Mouse (Mus musculus): ENCODE data around the gene Aldh3b3. TPM values are rescaled to one million over a fixed set of nuclear protein-coding genes. Genes with fewer than 3 reads are reported as not detected.

Aldh3b3 gene
- polyA plus RNA-seq (2012; rRNA removed) = 0.06 and 0.22 TPM in 2 replicates

DNA sequence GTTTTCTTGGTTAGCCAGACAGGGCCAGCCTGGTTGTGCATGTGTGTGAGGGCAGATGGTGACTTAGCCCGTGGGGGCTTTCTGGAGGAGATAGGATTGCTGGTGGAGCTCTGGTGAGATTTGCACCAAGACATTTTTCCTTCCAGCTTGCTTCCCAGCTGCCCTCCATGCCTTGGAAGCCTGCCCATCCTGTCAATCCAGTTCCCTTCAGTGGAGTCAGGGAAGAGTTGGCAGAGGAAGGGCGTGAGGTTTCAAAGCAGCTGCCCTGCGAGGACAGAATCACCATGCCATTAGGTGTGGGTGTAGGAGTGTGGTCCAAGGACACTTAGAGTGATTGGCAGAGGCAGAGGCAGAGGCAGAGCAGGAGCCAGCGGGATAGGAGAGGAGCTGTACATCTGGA is at the start of gene Aldh3b3:
Gene Aldh3b3, plus strand, starts transcription at position 176 of the 400 bp plus-strand sequence.

GRCm38 (mm10) chr19:3912337-3913204 is 45.9 kb upstream of the Aldh3b3 start, which contains the start of gene Ndufs8:
TSS of gene Ndufs8 (minus strand) at chr19:3912774.

GRCm38 (mm10) chr19:3929211-3929941 is 29.1 kb upstream of the Aldh3b3 start, which contains the start of gene Aldh3b1:
TSS of gene Aldh3b1 (minus strand) at chr19:3929808.

GRCm38 (mm10) chr19:3935032-3935895 is 23.2 kb upstream of the Aldh3b3 start, which contains the start of gene Unc93b1:
TSS of gene Unc93b1 (plus strand) at chr19:3935186.

DNA sequence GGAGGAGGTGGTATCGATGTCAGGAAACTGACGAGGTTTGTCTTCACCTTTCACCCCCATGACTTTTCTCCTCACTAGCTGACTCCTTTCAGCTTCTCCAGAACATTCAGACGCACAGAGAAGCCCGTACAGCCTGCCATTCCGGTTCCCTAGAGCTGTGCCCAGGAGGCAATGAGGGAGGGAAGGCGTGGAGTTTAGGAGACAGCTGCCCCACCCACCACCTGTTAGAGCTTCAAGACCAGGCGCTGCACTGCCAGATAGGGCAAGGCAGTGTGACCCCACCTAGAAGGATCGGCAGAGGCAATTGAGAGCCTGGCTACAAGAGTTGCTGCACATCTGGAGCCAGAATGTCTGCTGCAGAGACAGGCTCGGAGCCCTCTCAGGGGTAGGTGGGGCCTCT is 13.8 kb downstream of the Aldh3b3 start, which contains the start of gene Aldh3b2:
Gene Aldh3b2, plus strand, starts transcription at position 100 of the 400 bp plus-strand sequence.

GRCm38 (mm10) chr19:3986334-3986733 is 27.9 kb downstream of the Aldh3b3 start, which contains the start of gene Acy3:
TSS of gene Acy3 (plus strand) at chr19:3986570.

DNA sequence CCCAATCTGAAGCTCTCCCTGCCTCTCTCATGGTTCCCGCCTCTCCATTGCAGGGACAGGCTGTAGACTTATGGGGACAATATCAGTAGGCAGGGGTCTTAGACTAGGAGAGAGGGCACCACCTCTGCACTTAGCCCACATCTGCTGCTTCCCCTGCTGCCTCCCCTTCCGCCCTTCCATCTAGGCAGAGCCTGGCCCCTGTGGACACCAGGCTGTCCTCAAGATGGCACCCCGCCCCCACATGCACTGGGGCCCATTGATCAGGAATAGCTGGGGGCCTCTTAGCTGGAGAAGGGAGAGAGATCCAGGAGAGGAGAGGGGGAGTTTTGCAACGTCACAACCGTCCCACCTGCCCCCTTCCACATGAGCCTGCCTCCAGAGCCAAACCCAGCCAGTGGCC is 34.0 kb downstream of the Aldh3b3 start, which contains the start of gene Tbx10:
Gene Tbx10, plus strand, starts transcription at position 337 of the 400 bp plus-strand sequence.

GRCm38 (mm10) chr19:4000119-4000900 is 41.9 kb downstream of the Aldh3b3 start, which contains the start of the genes Nudt8 and Gm49405:
TSS of gene Nudt8 (plus strand) at chr19:4000580.
TSS of gene Gm49405 (plus strand) at chr19:4000626.

DNA sequence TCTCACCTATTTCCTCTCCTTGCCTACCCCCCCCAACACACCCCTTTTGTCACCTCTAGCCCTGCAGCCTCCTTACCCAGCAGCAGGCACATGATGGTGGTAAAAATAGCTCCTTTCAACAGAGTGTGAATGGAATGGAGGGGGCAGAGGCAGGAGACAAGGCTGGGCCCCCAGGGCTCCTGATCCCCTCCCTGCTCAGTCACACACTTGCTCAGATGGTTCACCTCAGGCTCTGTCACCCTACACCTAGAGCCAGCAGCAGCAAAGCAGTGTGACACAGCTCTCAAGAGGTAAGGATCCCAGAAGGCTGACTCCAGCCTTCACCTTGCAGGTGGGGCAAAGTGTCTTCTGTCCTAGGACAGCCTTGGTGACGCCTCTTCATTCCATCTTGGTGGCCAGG is 44.7 kb downstream of the Aldh3b3 start, which contains the start of gene Doc2g:
Gene Doc2g, plus strand, starts transcription at position 202 of the 400 bp plus-strand sequence.

DNA sequence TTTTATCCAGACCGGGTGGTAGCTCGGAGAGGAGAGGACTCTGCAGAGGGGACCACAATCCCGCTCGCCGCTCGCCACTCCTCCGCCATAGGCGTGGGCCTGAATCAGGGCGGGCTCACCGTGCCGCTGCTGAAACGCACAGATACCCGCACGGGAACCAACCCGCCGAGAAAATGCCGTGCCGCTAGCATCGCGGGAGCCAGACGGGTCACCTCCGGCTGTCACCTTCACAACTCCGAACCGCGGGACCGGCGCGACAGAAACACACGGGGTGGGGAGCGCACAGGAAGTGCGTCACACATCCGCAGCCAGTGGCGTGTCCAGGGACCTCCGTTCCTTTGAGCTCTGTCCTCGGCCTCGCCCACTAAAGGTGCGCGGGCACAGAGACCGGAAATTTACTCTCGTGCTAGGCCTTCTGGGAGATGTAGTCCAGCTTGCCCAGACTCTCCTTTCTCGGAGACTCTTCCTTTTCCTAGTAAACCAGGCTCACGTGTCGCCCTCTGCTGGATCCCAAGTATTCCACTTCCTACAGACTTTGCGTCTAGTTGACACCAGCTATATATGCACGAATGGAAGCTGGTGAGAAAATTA is 54.1 kb downstream of the Aldh3b3 start, which contains the start of gene Ndufv1:
Gene Ndufv1, minus strand, starts transcription at position 375 of the 591 bp plus-strand sequence.

Other genes starting within 250 kb of the Aldh3b3 start
- gene Kmt5b, start 191.2 kb upstream of the Aldh3b3 start, polyA plus RNA-seq (2012; rRNA removed) = 14.5 and 17.9 TPM in 2 replicates
- 104 and 134 TPM in 2 replicates for gene Chka, start 106.9 kb upstream of the Aldh3b3 start, polyA plus RNA-seq (2012; rRNA removed)
- gene Tcirg1, start 51.5 kb upstream of the Aldh3b3 start, polyA plus RNA-seq (2012; rRNA removed) = 201 and 237 TPM in 2 replicates
- gene Ndufs8, start 45.9 kb upstream of the Aldh3b3 start, polyA plus RNA-seq (2012; rRNA removed) = 383 and 425 TPM in 2 replicates
- gene Aldh3b1, start 28.8 kb upstream of the Aldh3b3 start, polyA plus RNA-seq (2012; rRNA removed) = 48.6 and 65.2 TPM in 2 replicates
- 181 and 196 TPM in 2 replicates for gene Unc93b1, start 23.5 kb upstream of the Aldh3b3 start, polyA plus RNA-seq (2012; rRNA removed)
- 1.8 and 2.1 TPM in 2 replicates for gene Aldh3b2, start 13.7 kb downstream of the Aldh3b3 start, polyA plus RNA-seq (2012; rRNA removed)
- 26.4 and 39.5 TPM in 2 replicates for gene Acy3, start 27.9 kb downstream of the Aldh3b3 start, polyA plus RNA-seq (2012; rRNA removed)
- not detected in 2 replicates for gene Tbx10, start 34.1 kb downstream of the Aldh3b3 start, polyA plus RNA-seq (2012; rRNA removed)
- gene Nudt8, start 41.9 kb downstream of the Aldh3b3 start, polyA plus RNA-seq (2012; rRNA removed) = 21.4 and 31.4 TPM in 2 replicates
- 2.0 and 3.0 TPM in 2 replicates for gene Gm49405, start 42.0 kb downstream of the Aldh3b3 start, polyA plus RNA-seq (2012; rRNA removed)
- 14.7 and 15.3 TPM in 2 replicates for gene Doc2g, start 44.7 kb downstream of the Aldh3b3 start, polyA plus RNA-seq (2012; rRNA removed)
- gene Ndufv1, start 54.2 kb downstream of the Aldh3b3 start, polyA plus RNA-seq (2012; rRNA removed) = 114 and 130 TPM in 2 replicates
- 602 and 633 TPM in 2 replicates for gene Gstp1, start 79.3 kb downstream of the Aldh3b3 start, polyA plus RNA-seq (2012; rRNA removed)
- 19.2 and 19.7 TPM in 2 replicates for gene Gstp2, start 87.4 kb downstream of the Aldh3b3 start, polyA plus RNA-seq (2012; rRNA removed)
- gene Gstp3, start 100.9 kb downstream of the Aldh3b3 start, polyA plus RNA-seq (2012; rRNA removed) = 0.62 and 1.6 TPM in 2 replicates
- not detected in 2 replicates for gene Cabp2, start 122.9 kb downstream of the Aldh3b3 start, polyA plus RNA-seq (2012; rRNA removed)
- gene Cdk2ap2, start 138.5 kb downstream of the Aldh3b3 start, polyA plus RNA-seq (2012; rRNA removed) = 282 and 353 TPM in 2 replicates
- gene Pitpnm1, start 141.4 kb downstream of the Aldh3b3 start, polyA plus RNA-seq (2012; rRNA removed) = 140 and 151 TPM in 2 replicates
- gene Aip, start 167.2 kb downstream of the Aldh3b3 start, polyA plus RNA-seq (2012; rRNA removed) = 123 and 142 TPM in 2 replicates
- gene Gpr152, start 181.1 kb downstream of the Aldh3b3 start, polyA plus RNA-seq (2012; rRNA removed) = 0.10 and 0.18 TPM in 2 replicates
- 0.06 TPM in 1 of 2 replicates, not detected in the other for gene Cabp4, start 185.4 kb downstream of the Aldh3b3 start, polyA plus RNA-seq (2012; rRNA removed)
- gene Coro1b, start 190.0 kb downstream of the Aldh3b3 start, polyA plus RNA-seq (2012; rRNA removed) = 376 and 395 TPM in 2 replicates
- gene Ptprcap, start 195.0 kb downstream of the Aldh3b3 start, polyA plus RNA-seq (2012; rRNA removed) = 32.6 and 49.4 TPM in 2 replicates
- gene Rps6kb2, start 204.7 kb downstream of the Aldh3b3 start, polyA plus RNA-seq (2012; rRNA removed) = 34.0 and 51.7 TPM in 2 replicates
- gene Carns1, start 216.8 kb downstream of the Aldh3b3 start, polyA plus RNA-seq (2012; rRNA removed) = 11.3 and 12.2 TPM in 2 replicates
- gene Tbc1d10c, start 232.6 kb downstream of the Aldh3b3 start, polyA plus RNA-seq (2012; rRNA removed) = 5.6 and 6.3 TPM in 2 replicates
- gene Ppp1ca, start 233.4 kb downstream of the Aldh3b3 start, polyA plus RNA-seq (2012; rRNA removed) = 485 and 610 TPM in 2 replicates
- 28.8 and 35.2 TPM in 2 replicates for gene Rad9a, start 243.0 kb downstream of the Aldh3b3 start, polyA plus RNA-seq (2012; rRNA removed)